Mouse (Mus musculus) inflammation-experienced regulatory T-cells, adult 6 months (primary cell): Measurements from ENCODE around the gene Cited1. TPM values are rescaled to one million over a fixed set of nuclear protein-coding genes. Genes with fewer than 3 reads are reported as not detected.
"Not testable (repeated sequence)": the region's sequence is repeated elsewhere in the genome, so short reads cannot be mapped to it uniquely, and the experiment has no call there.

Experiments used
- ATAC-seq: one replicate; pipeline ENCODE4 v1.8.0; 2017
- polyA plus RNA-seq, 3 experiments: library from polyadenylated mRNA; unstranded; fragments of 100-300 nt; shearing (Covaris generic); gene quantifications; one replicate each; pipeline ENCODE4 v1.2.1; 2017

The Cited1 gene
- polyA plus RNA-seq: not detected

GRCm38 (mm10) chrX:102251937-102252860, at the start of gene Cited1:
Gene Cited1 (minus strand): TSS chrX:102252181.
- peak; percentile 41 for ATAC-seq

GRCm38 (mm10) chrX:102284889-102285288, 32.9 kb upstream of the Cited1 start:
- no peak for ATAC-seq

- ATAC-seq: no peak
Observed at GRCm38 (mm10) chrX:102262620-102263345, 10.8 kb upstream of the Cited1 start.

GRCm38 (mm10) chrX:102259772-102260171, 7.8 kb upstream of the Cited1 start:
- no peak for ATAC-seq

- ATAC-seq: no peak
Observed at GRCm38 (mm10) chrX:102253892-102254291, 1.9 kb upstream of the Cited1 start.

GRCm38 (mm10) chrX:102251221-102251936, 602 bp downstream of the Cited1 start:
- no peak for ATAC-seq

- no peak for ATAC-seq
Observed at GRCm38 (mm10) chrX:102250891-102251170, 1.1 kb downstream of the Cited1 start.

GRCm38 (mm10) chrX:102250150-102250890, 1.7 kb downstream of the Cited1 start:
- ATAC-seq: no peak

GRCm38 (mm10) chrX:102244334-102244733, 7.6 kb downstream of the Cited1 start:
- ATAC-seq: no peak

- peak; percentile 46 for ATAC-seq
Observed at GRCm38 (mm10) chrX:102219126-102219525, 32.9 kb downstream of the Cited1 start.

- ATAC-seq: not testable (repeated sequence)
Observed at GRCm38 (mm10) chrX:102215356-102215755, 36.6 kb downstream of the Cited1 start.

Other genes starting within 250 kb of the Cited1 start
- 1 to 10 TPM in 1 of 3 experiments, under 1 TPM in 2; 0.19 to 3.3 (median 0.20) TPM for gene Rtl5, start 180.9 kb downstream of the Cited1 start, polyA plus RNA-seq
- gene Pin4, start 132.7 kb downstream of the Cited1 start, polyA plus RNA-seq: 10 to 100 TPM; 39.7 to 49.5 (median 45.1) TPM
- gene Ercc6l, start 95.1 kb downstream of the Cited1 start, polyA plus RNA-seq: 10 to 100 TPM in 1 of 3 experiments, 1 to 10 TPM in 2; 1.8 to 10.3 (median 2.9) TPM
- gene Rps4x, start 62.8 kb downstream of the Cited1 start, polyA plus RNA-seq: 1,000 to 10,000 TPM; 1,205 to 2,057 (median 1,820) TPM